Mouse (Mus musculus) cortical plate, adult 2 months (tissue): Measurements from ENCODE around the gene Otoa.

Source experiments
- CTCF ChIP-seq: fragments of 200-500 bp; IDR thresholded peaks from 2 replicates; pipeline ENCODE4 v1.5.1; 2011; ENCODE audit warnings: mild to moderate bottlenecking, control low read depth, low read length; ENCODE audit not compliant: insufficient read depth; ENCODE audit errors: extremely low read depth
- POLR2A ChIP-seq: fragments of 200-500 bp; IDR thresholded peaks from 2 replicates; pipeline ENCODE4 v1.6.1; 2011; ENCODE audit warnings: mild to moderate bottlenecking, low read length, control low read depth; ENCODE audit not compliant: insufficient read depth; ENCODE audit errors: extremely low read depth

DNA sequence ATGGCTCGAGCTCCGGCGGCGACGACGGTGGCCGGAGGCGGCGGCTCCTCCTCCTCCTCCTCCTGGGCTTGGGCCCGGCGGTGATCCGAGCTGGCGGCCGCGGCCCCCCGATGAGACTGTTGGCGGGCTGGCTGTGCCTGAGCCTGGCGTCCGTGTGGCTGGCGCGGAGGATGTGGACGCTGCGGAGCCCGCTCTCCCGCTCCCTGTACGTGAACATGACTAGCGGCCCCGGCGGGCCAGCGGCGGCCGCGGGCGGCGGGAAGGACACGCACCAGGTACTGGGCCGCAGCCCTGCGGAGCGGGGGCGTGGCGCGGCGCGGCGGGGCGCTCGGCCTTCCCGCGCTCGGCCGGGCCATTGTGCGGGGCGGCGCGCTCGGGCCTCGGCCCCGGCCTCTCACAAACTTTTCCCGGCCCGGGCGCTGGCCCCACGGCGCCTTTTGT is 46.7 kb upstream of the Otoa start:
- TF ChIP-seq POLR2A = no peak
- TF ChIP-seq CTCF = no peak
